Mouse (Mus musculus) kidney, embryonic 14.5 days (tissue): ENCODE data around the gene Zfp414. TPM values are rescaled to one million over a fixed set of nuclear protein-coding genes. Genes with fewer than 3 reads are reported as not detected.
A peak's percentile ranks its signal among the peaks of the same experiment; 100 is the strongest.

Experiments
- ATAC-seq: fragments of 200-750 bp; cut with Nextera tagmentation; 2 replicates; pipeline ENCODE4 v1.8.0; 2017; ENCODE audit warnings: moderate number of reproducible peaks, mild to moderate bottlenecking, moderate TSS enrichment, moderate library complexity; ENCODE audit not compliant: low FRiP score, low TSS enrichment
- H3K27ac ChIP-seq: fragments of 300-500 bp; sonication (generic); 2 replicates; pipeline ENCODE4 v1.5.1; 2014; ENCODE audit warnings: low read depth, mild to moderate bottlenecking, low read length, moderate library complexity, mixed read lengths
- H3K27me3 ChIP-seq: fragments of 300-500 bp; sonication (generic); 2 replicates; pipeline ENCODE4 v1.6.1; 2014; ENCODE audit warnings: mild to moderate bottlenecking, low read length; ENCODE audit not compliant: control insufficient read depth, insufficient read depth
- H3K36me3 ChIP-seq: fragments of 300-500 bp; sonication (generic); 2 replicates; pipeline ENCODE4 v1.6.1; 2014; ENCODE audit warnings: low read length, mixed read lengths; ENCODE audit not compliant: control insufficient read depth, insufficient read depth
- H3K4me1 ChIP-seq: fragments of 300-500 bp; sonication (generic); 2 replicates; pipeline ENCODE4 v1.6.1; 2014; ENCODE audit warnings: low read length, mixed read lengths; ENCODE audit not compliant: control insufficient read depth, insufficient read depth
- H3K4me2 ChIP-seq: fragments of 300-500 bp; sonication (generic); replicated peaks from 2 replicates; pipeline ENCODE4 v1.6.1; 2014; ENCODE audit warnings: low read depth, mild to moderate bottlenecking, low read length
- H3K4me3 ChIP-seq: fragments of 300-500 bp; sonication (generic); 2 replicates; pipeline ENCODE4 v1.5.1; 2014; ENCODE audit warnings: mild to moderate bottlenecking, low read length
- H3K9ac ChIP-seq: fragments of 300-500 bp; sonication (generic); 2 replicates; pipeline ENCODE4 v1.6.1; 2014; ENCODE audit warnings: low read depth, mild to moderate bottlenecking, low read length, moderate library complexity
- H3K9me3 ChIP-seq: fragments of 300-500 bp; sonication (generic); 2 replicates; pipeline ENCODE4 v1.6.1; 2016; ENCODE audit warnings: low read length; ENCODE audit not compliant: control insufficient read depth
- WGBS: fragments of 180-500 bp; shearing (Covaris S2); extraction: QIAGEN DNeasy Blood & Tissue Kit; methylation state at CpG from one replicate; pipeline ENCODE4 v1.1.7; 2014; 5-methylcytosine and 5-hydroxymethylcytosine counted together
- polyA plus RNA-seq: library from polyadenylated mRNA; unstranded; fragments of >200 nt; fragmentation: Nextera tagmentation; extraction: Ambion mirVana; gene quantifications from 2 replicates; pipeline ENCODE4 v1.2.1, GENCODE M21; 2014

Gene Zfp414
- polyA plus RNA-seq, 1 experiment from 2014 or later = 73.1 TPM

DNA sequence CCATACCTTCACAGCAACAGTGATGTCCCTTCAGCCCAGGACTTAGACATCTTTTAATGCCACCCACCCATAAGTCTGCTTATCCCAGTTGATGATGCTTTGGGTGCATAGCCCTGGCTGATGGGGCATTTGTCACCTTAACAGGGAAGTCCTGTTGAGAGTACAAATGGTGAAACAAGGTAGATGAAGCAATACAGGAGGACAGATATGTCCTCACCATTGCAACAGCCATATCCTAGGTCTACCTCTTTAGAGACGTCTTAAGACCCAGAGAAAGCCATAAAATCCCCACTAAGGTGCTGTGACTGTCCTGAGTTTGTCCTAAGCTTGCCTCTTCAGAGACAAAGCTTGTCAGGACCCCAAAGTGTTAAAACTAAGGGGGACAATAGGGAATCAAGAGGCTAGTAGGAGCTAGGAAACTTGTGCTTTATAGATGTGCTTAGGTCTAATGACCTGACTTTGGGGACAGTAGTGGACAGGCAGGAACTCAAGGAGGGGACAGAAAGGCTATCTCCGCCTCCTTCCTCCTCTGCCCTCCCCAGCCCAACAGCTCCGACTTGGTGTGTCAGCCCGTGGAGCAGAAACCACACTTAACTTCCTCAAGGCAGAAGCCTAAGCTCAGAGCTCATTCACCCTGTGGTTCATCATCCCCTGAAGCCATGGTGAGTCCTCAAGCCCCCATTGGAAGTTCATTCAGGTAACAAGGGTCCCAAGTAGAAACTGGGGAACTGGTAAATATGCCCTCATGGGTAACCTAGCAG is 8.8 kb downstream of the Zfp414 start, which contains the start of gene Pram1:
Gene Pram1 (plus strand): TSS at position 541 of the 761 bp plus-strand sequence.
- Histone ChIP-seq H3K4me2 (no peak within 1 kb of the TSS), H3K4me1 (no peaks in the 10 kb centered on the region), H3K36me3 (peaks cover 13% of the 10 kb centered on the region; the same call in 1 of the 2 replicates), H3K27ac (no peak within 1 kb of the TSS), H3K9ac (no peak within 1 kb of the TSS), H3K9me3 (no peaks in the 10 kb centered on the region), H3K27me3 (no peaks in the 10 kb centered on the region), H3K4me3 (no peak within 1 kb of the TSS)
- no peak for ATAC-seq
- 77% methylated on average over 4 of the region's 4 CpGs for WGBS

DNA sequence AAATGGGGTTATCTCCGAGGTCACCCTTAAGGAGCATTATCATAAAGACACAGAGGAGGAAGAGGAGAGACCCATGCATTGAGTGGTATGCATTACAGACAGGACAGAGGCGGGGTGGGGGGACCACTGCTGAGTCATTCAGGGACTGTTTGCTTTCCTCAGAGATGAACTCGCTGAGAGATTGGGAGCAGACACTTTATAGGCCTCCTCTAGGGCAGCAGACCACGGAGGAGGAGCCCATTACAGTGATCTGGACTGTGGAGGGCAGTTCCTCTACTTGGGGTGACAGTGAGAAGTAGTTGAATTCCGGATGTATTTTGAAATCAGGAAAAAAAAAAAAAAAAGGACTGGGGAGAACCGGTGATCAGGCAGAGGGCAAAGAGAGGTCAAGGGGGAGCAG is 10.9 kb downstream of the Zfp414 start:
- 54% methylated on average over 6 of the region's 6 CpGs for WGBS
- Histone ChIP-seq H3K36me3 (peaks cover 30% of the 10 kb centered on the region), H3K4me1 (no peaks in the 10 kb centered on the region), H3K9me3 (no peaks in the 10 kb centered on the region), H3K27ac (no peak overlapping the region), H3K27me3 (no peaks in the 10 kb centered on the region), H3K4me3 (no peak overlapping the region), H3K4me2 (no peak overlapping the region), H3K9ac (no peak overlapping the region)
- ATAC-seq = 0 out of 2 replicates have a peak, but pooled peaks have one; percentile 30

GRCm38 (mm10) chr17:33644068-33644467 is 15.2 kb downstream of the Zfp414 start:
- Histone ChIP-seq H3K9me3 (no peaks in the 10 kb centered on the region), H3K4me3 (no peak overlapping the region), H3K27ac (no peak overlapping the region), H3K27me3 (no peaks in the 10 kb centered on the region), H3K36me3 (peaks cover 70% of the 10 kb centered on the region), H3K4me1 (no peaks in the 10 kb centered on the region), H3K4me2 (no peak overlapping the region), H3K9ac (no peak overlapping the region)
- no peak for ATAC-seq
- WGBS = 92% methylated on average over 4 of the region's 4 CpGs

DNA sequence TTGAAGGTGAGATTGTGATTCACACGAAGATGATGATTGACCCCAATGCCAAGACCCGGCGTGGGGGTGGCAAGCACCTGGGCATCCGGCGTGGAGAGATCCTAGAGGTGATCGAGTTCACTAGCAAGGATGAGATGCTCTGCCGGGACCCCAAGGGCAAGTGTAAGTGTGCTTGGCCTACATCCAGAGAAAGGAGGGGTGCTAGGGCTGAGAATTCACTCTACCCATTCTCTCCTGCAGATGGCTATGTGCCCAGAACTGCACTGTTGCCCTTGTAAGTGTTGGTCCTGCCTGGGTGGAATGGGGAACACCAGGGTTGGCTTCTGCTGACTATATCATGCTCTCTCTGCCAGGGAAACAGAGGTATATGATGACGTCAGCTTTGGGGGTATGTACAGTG is 16.2 kb downstream of the Zfp414 start:
- Histone ChIP-seq H3K27ac (no peak overlapping the region), H3K9ac (no peak overlapping the region)

GRCm38 (mm10) chr17:33649781-33650475 is 21.0 kb downstream of the Zfp414 start:
- no peaks in the 10 kb centered on the region for H3K27me3 ChIP-seq
- peaks cover 95% of the 10 kb centered on the region for H3K36me3 ChIP-seq
- peak; percentile 49; the same call in 1 of the 2 replicates for ATAC-seq
- no peak overlapping the region for H3K27ac ChIP-seq
- 99% methylated on average over 34 of the region's 34 CpGs for WGBS
- no peak overlapping the region for H3K4me3 ChIP-seq
- no peaks in the 10 kb centered on the region for H3K9me3 ChIP-seq
- H3K4me2 ChIP-seq = no peak overlapping the region
- no peak overlapping the region for H3K9ac ChIP-seq
- H3K4me1 ChIP-seq = no peaks in the 10 kb centered on the region

More for the DNA sequence above, 16.2 kb downstream of the Zfp414 start:
- Histone ChIP-seq H3K4me2 (no peak overlapping the region), H3K4me3 (no peak overlapping the region), H3K27me3 (no peaks in the 10 kb centered on the region), H3K4me1 (no peaks in the 10 kb centered on the region), H3K36me3 (peaks cover 80% of the 10 kb centered on the region), H3K9me3 (no peaks in the 10 kb centered on the region)
- WGBS = 92% methylated on average over 8 of the region's 8 CpGs
- no peak for ATAC-seq

GRCm38 (mm10) chr17:33666813-33667212 is 37.9 kb downstream of the Zfp414 start:
- no peak overlapping the region for H3K27ac ChIP-seq
- no peaks in the 10 kb centered on the region for H3K9me3 ChIP-seq
- 85% methylated on average over 3 of the region's 3 CpGs for WGBS

GRCm38 (mm10) chr17:33669681-33670080 is 40.8 kb downstream of the Zfp414 start:
- Histone ChIP-seq H3K4me2 (no peak overlapping the region), H3K9ac (no peak overlapping the region), H3K27me3 (no peaks in the 10 kb centered on the region), H3K9me3 (no peaks in the 10 kb centered on the region), H3K27ac (no peak overlapping the region), H3K4me1 (0 out of 2 replicates have a peak, but pooled peaks cover 5% of the 10 kb centered on the region), H3K36me3 (peaks cover 43% of the 10 kb centered on the region), H3K4me3 (no peak overlapping the region)
- ATAC-seq = no peak
- 82% methylated on average over 3 of the region's 3 CpGs for WGBS

More at GRCm38 (mm10) chr17:33666813-33667212, 37.9 kb downstream of the Zfp414 start:
- Histone ChIP-seq H3K36me3 (peaks cover 60% of the 10 kb centered on the region), H3K4me2 (no peak overlapping the region), H3K9ac (no peak overlapping the region), H3K27me3 (no peaks in the 10 kb centered on the region), H3K4me3 (no peak overlapping the region), H3K4me1 (0 out of 2 replicates have a peak, but pooled peaks cover 5% of the 10 kb centered on the region)
- no peak for ATAC-seq

DNA sequence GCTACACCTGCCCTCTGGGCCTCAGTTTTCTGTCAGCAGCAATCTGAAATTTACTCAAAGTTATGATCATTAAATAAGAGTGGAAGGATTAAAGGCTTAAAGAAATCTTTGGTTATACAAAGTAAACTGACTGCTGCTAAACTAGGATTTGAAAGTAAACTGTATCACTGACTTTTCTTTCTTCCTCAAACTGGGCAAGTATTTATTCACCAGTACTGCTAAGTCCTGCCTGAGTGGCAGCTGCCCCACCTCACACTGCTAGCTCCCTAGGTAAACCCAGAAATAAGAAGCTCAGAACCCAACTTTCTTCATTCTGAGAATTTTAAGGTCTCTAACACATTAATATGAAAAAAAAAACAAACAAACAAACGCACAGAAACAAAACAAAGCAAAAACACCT is 44.9 kb downstream of the Zfp414 start:
- H3K27me3 ChIP-seq = no peaks in the 10 kb centered on the region
- WGBS = 79% methylated on average over 1 of the region's 1 CpGs
- no peak overlapping the region for H3K4me2 ChIP-seq
- ATAC-seq = no peak
- no peak overlapping the region for H3K9ac ChIP-seq
- no peak overlapping the region for H3K4me3 ChIP-seq
- no peaks in the 10 kb centered on the region for H3K9me3 ChIP-seq
- H3K4me1 ChIP-seq = 0 out of 2 replicates have a peak, but pooled peaks cover 5% of the 10 kb centered on the region
- H3K27ac ChIP-seq = no peak overlapping the region
- peaks cover 30% of the 10 kb centered on the region for H3K36me3 ChIP-seq

DNA sequence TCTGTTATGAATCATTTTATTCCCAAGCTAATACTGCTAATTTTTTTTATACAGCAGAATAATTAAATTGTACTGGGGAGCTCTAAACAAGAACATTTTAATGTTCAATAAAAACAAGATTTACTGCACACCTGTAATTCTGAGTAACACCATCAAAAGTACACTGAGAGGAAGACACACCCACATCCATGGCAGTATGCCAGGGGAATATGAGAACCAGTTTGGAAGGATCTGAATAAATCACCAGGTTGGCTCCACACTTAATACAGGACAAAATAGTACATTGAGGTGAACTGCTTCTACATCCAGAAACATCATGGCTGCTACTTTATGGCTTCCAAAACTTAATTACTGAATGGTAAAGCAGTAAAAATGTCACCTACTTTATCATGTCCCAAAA is 46.6 kb downstream of the Zfp414 start:
- Histone ChIP-seq H3K4me1 (0 out of 2 replicates have a peak, but pooled peaks cover 2% of the 10 kb centered on the region), H3K4me2 (no peak overlapping the region), H3K9ac (no peak overlapping the region), H3K27me3 (no peaks in the 10 kb centered on the region), H3K4me3 (no peak overlapping the region), H3K27ac (no peak overlapping the region), H3K36me3 (peaks cover 30% of the 10 kb centered on the region), H3K9me3 (no peaks in the 10 kb centered on the region)
- ATAC-seq = no peak
